Mouse (Mus musculus) retina, postnatal 7 days (tissue): ENCODE measurements around the gene Dync1li1.
"Not testable (repeated sequence)": the region's sequence is repeated elsewhere in the genome, so short reads cannot be mapped to it uniquely, and the experiment has no call there.

Source experiments
- DNase-seq: peaks from one replicate; pipeline ENCODE4 v3.0.0-alpha.2; 2012; ENCODE audit warnings: low read depth, low spot score

Gene Dync1li1

DNA sequence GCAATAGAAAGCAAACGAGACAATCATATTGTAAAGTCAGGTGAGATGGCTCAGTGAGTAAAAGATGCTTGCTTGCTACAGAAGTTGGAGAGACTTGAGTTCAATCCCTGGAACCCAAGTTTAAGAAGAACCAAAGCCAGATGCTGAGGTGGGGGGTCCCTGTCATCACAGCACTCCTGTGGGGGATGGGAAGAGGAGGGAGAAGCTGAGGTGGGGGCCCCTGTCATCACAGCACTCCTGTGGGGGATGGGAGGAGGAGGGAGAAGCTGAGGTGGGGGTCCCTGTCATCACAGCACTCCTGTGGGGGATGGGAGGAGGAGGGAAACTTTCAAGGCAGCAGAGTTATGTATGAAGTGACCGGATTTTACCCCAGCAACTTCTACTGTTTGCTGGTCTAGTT lies 15.0 kb upstream of the Dync1li1 start:
- no peak for DNase-seq

DNA sequence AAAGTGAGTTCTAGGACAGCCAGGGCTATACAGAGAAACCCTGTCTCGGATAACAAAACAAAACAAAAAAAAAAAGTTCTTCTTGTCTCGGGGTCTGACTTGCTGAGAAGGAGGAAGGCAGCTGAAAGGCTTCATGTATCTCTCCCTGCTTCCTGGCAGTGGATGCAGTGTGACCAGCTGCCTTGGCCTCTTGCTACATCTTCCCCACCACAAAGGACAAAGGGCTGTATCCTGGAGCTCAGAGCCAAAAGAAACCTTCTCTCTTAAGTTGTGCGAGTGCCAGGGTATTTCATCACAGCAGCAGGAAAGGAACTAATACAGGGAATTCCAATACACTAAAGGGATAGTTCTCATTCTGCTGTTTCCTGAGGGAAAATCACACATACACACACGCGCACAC lies 10.0 kb upstream of the Dync1li1 start:
- DNase-seq = no peak

DNA sequence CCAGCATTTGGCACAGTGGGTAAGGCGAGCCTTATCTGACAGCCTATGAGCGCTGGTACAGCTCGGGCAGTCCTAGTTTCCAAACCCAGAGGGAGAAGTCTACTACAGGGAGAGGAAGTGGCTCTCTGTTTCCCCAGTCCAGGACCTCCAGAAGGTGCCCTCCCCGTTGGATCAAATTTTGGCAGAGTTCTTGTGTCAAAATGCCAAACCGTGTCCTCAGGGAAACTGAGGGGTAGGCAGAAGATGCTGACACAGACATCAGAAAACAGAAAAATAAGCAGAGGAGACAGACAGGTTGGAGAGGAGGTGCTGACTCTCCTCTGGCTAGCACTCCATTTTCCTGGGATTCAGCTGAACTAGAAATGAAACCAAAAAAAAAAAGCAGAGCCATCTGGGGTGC lies 8.6 kb upstream of the Dync1li1 start:
- DNase-seq = no peak

DNA sequence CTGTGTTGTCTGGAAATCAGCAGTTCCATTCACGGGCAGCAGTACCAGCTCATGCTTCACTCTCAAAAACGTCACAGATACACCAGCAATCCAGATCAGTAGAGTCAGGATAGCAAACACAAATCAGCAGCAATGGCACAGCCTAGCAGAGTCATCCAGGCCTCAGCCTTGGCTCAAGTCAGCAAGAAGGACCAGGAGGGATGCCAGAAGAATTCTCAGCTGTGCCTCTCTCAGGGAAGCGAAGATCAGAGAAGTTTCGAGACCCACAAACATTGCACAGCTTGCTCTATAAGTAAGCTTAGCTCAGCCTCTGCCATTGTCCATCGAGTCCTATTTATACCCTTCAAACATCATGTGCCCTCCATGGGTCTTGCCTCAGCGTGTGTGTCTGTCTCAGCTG lies 8.1 kb upstream of the Dync1li1 start:
- no peak for DNase-seq

DNA sequence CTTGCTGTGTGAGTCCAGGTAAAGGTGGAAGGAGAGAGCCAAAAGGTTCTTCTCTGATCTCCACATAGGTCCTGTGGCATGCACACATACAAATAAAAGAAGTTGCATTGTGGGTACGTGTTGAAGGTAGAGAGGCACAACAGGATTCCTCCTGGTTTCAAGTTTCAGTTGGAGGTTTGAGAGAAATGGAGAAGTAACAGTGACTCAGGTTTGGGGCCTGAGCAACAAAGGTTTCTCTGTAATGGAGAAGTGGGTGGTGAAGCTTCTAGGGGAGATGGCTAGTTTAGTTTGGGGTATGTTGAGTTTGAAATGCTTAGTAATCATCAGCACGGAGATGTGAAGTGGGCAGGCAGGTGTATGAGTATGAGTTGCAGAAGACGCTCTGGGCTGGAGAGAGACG lies 6.4 kb upstream of the Dync1li1 start:
- no peak for DNase-seq

DNA sequence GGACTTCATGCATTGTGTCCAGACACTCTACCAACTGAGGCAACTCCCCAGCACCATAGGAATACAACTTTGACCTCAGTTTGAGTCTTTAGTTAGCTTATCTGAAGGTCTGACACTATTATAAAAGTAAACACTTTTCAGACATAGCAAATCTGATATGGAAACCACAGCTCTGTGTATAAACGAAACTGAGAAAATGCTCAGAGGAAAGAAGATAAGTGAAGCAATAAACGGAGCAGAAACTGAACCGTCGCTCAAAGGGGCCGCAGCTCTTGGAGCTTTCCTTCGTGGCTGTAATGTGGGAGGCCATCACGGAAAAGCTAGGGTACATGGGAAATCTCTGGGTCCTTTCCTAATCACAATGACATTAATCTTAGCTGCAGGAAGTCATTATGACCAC lies 2.3 kb upstream of the Dync1li1 start:
- no peak for DNase-seq

DNA sequence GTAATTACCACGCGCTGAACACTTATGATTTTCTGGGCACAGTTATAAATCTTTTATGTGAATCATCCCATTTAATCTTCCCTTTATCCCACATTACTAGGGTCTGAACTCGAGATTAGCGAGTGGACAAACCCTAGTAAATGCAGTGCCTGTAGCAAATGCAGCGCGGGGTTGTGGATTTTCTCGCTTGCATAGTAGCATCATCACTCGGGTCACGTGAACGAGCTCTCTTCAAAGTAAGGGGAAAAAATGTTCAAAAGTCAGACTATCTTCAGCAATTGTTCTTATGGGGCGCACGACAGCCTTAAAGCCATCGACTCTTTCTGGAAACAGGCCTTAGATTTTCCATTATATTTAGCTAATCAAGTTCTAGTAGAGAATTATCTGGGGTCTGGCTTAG lies 951 bp upstream of the Dync1li1 start:
- no peak for DNase-seq

DNA sequence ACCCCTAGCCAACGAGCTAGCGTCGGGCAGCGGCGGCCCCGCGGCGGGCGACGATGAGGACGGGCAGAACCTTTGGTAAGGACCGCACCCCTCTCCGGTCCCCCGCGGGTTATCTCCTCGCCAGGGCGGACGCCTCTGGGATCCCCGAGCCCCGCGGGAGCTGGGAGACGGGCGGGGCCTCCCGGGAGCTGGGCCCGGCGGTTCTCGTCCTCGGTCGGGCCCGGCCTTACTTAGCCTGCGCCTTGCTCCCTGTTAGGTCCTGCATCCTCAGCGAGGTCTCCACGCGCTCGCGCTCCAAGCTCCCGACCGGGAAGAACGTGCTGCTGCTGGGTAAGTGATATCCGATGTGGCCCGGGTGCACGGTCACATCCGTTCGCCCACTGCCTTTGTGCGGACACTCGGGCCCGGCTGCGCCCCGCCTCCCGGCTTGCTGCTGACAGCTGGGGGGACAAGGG lies 390 bp downstream of the Dync1li1 start:
- DNase-seq = peak; percentile 36

DNA sequence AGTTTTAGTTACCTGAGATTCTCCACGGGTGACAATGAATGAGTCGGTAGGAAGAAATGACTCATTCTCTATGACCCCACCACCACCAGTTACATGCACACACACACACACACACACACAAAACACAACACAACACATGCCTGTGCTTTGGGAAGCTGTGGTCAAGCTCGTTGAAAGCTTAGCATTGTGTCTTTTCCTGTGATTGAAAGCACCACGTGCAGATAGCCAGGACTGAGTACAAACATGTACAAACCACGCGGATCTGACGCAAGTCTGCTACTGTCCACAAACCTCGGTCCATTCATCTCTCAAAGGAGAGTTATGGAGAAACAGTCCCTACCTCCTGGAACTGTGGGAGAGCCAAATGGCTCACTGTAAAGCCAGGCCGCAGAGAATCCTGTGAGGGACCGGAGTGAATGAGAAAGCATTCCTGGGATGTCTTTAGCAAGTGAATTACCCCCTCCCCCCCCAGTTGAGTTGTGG lies 1.6 kb downstream of the Dync1li1 start:
- DNase-seq = no peak

DNA sequence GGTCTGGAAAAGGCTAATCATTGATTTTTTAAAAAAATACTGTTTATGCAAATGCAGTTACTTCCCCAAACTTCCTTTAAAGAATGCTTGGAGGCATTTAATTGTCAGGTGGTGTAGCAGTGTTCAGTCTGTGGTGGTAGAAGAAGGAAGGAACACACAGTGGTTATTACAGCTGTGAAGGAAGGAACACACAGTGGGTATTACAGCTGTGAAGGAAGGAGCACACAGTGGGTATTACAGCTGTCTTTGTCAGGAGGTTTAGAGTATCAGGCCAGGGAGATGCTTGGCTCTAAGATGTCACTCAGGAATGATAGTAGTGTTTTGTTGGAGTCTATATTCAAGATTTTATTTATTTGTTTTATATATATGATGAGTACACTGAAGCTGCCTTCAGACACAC lies 2.5 kb downstream of the Dync1li1 start:
- no peak for DNase-seq

DNA sequence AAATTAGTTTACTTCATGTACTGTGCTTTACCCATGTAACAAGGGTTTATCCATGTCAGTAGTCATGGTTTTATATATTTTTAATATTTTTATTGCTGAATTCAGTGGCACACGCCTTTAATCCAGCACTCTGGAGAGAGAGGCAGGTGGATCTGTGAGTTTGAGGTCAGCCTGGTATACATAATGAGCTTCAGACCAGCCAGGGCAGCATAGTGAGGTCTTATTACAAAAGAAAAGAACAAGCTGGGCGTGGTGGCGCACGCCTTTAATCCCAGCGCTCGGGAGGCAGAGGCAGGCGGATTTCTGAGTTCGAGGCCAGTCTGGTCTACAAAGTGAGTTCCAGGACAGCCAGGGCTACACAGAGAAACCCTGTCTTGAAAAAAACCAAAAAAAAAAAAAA lies 7.1 kb downstream of the Dync1li1 start:
- DNase-seq = not testable (repeated sequence)

DNA sequence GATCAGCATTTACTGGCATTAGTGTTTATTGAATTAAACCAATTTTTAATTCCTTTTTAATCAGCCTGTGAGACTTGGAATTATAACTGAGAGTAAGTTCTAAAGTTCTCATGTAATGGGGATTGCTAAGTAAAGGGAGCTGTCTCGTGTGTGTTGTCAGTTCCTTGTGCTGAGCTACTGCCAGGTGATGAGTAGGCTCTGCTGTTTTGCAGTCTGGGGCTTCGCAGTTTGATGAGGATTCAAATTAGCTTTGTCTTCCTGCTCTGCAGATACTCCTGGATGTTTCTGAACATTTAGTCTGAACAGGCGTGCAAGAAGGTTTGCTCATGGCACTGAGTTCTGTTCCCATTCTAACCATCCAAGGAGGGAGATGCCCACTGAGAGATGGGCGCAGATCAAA lies 8.5 kb downstream of the Dync1li1 start:
- no peak for DNase-seq

DNA sequence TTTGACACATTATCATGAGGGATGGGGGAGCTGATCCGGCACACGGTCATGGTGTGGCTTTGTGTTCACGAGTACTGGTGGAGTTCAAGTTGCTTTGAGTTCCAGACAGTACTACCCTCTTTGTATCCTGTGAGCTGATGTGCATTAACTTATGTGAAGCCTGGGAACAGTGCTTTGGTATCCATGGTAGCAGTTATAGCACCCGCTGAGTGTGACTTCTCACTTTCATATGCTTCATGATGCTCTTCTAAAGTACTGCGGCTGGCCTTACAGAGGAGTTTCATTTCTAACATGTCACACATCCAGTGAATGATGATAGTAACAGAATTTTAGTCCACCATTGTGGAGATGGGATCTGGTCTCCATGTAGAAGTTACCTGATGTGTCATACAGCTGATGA lies 9.3 kb downstream of the Dync1li1 start:
- no peak for DNase-seq

DNA sequence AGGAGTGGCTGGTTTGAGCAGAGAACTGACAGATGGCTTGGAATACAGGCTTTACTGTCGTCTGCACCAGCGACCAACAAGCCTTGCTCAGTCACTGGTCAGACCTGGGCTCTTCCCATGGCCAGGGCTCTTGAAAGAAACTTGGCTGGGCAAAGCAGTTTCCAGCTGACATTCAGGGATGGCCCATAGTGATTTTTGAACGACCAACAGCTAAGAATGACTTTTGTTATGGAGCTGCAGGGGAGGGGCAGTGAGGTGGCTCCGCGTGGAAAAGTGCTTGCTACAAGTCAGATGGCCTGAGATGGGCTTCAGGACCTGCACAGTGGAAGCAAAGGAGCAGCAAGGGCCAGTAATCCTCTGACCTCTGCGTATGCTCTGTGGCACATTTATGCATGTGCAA lies 10.7 kb downstream of the Dync1li1 start:
- DNase-seq = no peak

DNA sequence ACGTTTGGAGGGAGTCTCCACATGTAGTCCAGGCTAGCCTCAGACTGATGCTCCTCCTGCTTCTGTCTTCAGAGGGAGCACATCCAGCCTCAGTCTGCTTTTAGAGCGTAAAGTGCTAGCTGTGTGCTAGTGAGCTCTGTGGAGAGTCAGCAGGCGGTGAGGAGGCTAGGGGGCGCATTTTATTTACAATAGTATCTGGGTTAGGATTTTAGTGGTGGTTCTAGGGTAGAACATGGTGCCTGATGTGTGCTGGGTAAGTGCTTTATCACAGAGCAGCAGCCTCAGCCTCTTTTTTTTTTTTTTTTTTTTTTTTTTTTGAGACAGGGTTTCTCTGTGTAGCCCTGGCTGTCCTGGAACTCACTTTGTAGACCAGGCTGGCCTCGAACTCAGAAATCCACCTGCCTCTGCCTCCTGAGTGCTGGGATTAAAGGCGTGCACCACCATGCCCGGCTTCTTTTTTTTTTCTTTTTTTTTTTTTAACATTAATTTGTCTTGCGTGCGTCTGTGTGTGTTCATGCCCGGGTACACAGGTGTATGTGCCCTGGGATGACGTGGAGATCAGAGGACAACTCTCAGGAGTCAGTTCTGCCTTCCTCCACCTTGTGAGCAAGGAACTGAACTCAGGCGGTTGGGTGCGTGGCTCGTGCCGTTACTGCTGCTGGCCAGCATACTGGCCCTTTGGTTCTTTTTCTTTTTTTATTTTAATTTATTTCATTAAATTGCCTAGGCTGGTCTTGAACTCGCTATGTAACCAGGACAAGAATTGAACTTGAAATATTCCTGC lies 11.5 kb downstream of the Dync1li1 start:
- DNase-seq = no peak

DNA sequence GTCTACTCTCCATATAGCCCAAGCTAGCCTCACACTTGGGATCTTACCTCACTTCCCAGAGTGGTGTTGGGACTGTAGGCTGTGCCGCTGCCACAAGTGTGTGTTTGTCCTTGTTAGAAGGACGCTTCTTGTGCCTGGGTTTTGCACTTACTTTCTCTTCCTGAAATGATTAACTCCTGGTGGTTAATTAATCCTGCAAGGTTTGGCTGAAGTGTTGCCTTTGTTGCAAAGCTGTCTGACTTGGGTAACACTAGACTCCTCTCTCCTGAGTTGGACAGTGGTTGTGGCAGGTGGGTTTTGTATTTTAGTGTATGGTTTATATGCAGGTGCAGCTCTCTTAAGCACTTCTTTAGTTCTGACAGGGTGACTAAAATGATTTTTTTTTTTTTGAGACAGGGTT lies 12.4 kb downstream of the Dync1li1 start:
- no peak for DNase-seq

DNA sequence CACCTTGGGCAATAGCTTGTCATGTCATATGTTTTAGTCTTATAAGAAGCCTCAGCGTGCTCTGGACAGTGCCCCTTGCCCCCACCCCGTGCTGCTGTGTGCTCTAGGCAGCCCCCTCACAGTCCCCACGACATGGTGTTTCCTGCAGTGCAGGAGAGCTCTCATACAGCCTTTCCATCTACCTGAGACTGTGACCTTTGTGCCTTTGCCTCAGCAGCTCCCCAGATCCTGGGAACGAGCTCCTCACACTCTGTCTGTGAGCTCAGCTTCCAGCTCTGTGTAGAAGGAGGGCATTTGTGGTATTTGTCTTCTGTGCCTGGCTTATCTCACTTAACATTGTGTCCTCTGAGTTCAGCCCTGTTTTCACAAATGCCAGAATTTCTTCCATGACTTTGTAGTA lies 13.3 kb downstream of the Dync1li1 start:
- DNase-seq = no peak

DNA sequence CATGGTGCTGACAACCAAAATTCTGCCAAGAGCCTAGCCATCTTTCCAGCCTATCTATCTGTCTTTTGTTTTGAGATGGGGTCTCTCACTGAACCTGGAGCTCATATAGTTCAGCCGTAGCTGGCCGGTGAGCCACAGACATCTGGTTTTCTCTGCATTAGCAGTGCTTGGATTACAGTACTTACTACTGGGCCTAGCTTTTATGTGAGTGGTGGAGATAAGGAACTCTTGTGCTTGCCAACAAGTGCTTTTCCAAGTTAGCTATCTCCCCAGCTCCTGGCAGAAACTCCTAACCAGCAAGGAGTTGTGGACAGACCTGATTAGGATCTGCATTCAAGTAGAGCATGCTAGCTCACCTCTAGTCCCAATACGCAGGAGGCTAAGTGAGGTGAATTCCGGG lies 19.2 kb downstream of the Dync1li1 start:
- no peak for DNase-seq

DNA sequence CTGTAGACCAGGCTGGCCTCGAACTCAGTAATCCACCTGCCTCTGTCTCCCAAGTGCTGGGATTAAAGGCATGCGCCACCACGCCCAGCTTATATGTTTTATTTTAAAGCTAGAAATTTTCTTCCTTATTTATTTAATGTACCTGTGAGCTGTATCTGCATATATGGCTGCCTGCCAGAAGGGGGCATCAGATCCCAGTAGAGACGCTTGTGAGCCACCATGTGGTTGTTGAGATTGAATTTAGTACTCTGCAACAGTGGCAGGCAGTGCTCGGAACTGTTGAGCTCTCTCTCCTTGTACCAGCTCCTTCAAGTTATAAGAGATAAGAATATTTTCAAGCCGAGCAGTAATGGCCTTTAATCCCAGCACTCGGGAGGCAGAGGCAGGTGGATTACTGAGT lies 21.8 kb downstream of the Dync1li1 start:
- no peak for DNase-seq

DNA sequence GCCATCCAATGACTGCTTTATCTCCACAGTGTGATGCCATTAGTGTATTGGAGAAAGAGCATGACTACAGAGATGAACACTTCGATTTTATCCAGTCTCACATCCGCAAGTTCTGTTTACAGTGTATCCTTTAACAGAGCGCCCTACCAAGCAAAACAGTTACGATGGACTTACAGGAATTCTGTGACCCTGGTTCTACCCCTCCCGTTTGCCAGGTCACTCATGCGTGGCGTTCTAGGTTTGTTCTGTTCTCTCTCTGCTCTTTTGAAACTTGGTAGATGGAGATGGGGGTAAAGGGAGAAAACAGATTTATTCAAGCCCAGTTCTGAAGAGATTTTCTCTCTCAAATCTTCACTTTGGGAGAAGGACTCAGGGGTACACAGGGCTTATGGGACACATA lies 24.9 kb downstream of the Dync1li1 start:
- no peak for DNase-seq

DNA sequence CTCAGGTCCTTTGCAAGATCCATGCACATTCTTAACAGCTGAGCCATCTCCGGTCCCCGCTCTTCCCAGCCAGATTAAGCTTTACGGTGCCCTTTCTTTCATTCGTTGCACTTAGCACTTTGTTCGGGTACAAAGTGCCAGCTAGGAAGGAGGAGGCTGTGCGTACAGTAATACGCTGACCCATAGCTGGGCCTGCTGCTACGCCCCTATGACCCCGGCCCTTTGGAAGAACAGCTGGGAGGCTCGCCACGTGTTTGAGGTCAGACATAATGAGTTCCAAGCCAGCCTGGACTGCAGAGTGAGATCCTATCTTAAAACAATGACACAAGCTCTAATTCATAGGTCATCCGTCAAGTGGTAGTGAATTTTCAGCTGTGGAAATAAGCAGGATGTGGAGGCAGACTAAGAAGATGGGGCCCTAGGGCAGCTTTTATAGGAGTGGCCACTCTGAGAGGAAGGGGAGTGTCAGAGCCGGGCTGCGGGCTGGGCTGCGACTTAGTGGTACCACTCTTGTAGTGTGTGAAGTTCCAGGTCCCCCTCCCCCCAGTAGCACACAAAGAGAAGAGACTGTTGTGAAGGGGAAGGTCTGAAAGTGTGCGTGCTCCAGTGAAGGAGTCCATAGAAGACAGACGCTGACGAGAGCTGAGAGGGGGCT lies 28.2 kb downstream of the Dync1li1 start:
- DNase-seq = no peak

DNA sequence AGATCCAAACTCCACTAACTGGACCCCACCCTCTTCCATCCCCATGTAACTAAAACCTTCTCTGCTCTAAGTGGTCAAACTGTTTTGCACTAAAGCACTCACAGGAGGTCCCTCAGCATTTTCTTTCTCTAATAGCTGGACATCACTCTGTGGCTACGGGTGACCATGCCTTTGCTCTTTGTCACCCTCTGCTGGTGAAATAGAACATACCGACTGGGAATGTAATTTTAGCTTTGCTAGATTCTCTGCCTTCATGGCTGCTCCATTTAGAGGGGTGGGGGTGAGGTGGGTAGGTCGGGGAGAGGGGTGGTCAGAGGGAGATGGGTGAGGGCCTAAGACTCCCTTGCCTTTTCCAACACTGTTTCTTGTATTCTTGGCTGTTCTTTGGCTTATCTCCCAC lies 38.7 kb downstream of the Dync1li1 start:
- peak; percentile 65 for DNase-seq

DNA sequence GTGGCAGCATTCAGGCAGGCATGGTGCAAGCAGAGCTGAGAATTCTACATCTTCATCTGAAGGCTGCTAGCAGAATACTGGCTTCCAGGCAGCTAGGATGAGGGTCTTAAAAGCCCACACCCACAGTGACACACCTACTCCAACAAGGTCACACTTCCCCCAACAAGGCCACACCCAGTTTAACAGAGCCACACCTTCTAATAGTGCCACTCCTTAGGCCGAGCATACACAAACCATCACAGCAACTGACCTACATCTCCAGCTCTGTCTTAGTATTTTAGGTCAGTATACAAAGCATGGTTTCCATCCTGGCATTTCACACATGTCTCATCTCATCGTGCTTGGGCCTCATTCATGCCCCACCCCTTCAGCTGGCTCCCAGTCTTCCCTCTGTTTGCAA lies 39.8 kb downstream of the Dync1li1 start:
- not testable (repeated sequence) for DNase-seq
